Mouse (Mus musculus) hindlimb bud, embryonic 11.5 days (tissue): Measurements from ENCODE around the gene Nrarp.

Experiments
- DNase-seq: peaks from one replicate; pipeline ENCODE4 v3.0.0-alpha.2; 2012; ENCODE audit warnings: low read depth, low spot score; ENCODE audit errors: extremely low spot score

The Nrarp gene

GRCm38 (mm10) chr2:25226864-25227263, 46.3 kb downstream of the Nrarp start:
- no peak for DNase-seq

- DNase-seq = no peak
Observed at GRCm38 (mm10) chr2:25227406-25227805, 46.8 kb downstream of the Nrarp start.

GRCm38 (mm10) chr2:25228431-25228889, 47.9 kb downstream of the Nrarp start:
- peak; percentile 68 for DNase-seq

DNA sequence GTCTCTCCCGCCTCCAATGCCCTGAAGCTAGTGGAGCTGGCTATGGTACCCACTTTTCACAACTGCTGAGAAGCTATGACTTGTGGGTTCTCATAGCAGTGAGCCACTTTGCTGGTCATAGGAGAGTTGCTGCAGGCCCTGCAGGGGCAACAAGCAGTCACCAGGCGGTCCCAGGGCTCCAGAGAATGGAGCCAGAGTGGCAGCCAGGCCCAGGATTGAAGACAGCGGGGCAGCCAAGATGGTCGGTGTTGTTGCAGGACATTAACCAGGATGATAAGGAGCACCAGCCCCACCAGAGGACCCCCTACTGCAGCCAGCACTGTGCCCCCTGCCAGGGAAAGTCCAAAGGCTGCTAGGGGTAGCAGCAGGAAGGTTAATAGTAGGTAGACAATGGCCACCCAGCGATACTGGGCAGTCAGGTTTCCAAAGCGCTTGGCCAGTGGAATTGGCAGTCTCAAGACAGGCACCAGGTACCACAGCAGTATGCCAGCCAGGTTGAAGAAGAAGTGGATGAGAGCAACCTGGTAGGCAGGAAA, 48.5 kb downstream of the Nrarp start:
- no peak for DNase-seq

DNA sequence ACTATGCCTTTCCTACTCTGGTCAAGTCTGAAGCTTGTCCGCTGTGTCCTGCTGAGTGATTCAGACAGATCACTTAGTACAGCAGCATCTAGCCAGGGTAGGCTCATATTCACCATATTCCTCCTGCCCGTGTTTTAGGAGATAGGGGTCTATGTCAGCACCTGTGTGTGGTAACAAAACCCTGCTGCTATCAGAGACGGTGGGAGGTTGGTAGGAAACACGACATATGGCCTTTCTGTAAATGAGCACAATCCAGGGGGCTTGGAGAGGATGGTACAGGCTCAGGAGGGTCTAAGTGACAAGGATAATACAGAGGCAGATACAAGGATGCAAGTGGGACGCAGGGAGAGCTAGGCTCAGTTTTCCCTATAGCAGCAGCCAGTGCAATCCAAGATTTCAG, 49.0 kb downstream of the Nrarp start:
- DNase-seq = no peak

DNA sequence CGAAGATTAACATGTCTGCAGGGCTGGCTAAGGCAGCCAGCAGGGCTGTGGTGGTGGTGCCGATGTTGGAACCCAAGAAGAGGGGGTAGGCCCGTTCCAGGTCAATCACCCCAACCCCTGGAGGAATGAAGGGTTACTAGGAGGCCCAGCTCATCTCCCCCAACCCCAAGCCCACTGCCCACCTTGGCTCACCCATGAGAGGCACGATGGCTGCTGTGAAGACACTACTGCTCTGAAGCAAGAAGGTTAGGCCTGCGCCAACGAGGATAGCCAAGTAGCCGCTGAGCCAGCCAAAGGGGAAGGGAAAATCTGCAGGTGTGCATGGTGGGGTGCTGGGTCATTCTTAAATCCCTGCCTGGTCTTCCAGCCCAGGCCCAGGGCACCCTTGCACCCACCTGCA, 50.0 kb downstream of the Nrarp start:
- no peak for DNase-seq

- DNase-seq = no peak
Observed at GRCm38 (mm10) chr2:25231038-25231437, 50.5 kb downstream of the Nrarp start.
